Mouse (Mus musculus): ENCODE results near the gene Atad3a.

The Atad3a gene

GRCm38 (mm10) chr4:155736421-155736820, 24.5 kb downstream of the Atad3a start:
- DNase-seq = peak; percentile 58

GRCm38 (mm10) chr4:155735788-155736187, 25.1 kb downstream of the Atad3a start:
- DNase-seq = no peak

- peak; percentile 89 for DNase-seq
Observed at GRCm38 (mm10) chr4:155734951-155735702, 25.8 kb downstream of the Atad3a start.

- DNase-seq = peak; percentile 98
Observed at GRCm38 (mm10) chr4:155734350-155734941, 26.4 kb downstream of the Atad3a start, which contains the start of gene Tmem240. Tmem240 (plus strand) TSS chr4:155734800.

GRCm38 (mm10) chr4:155733267-155733666, 27.6 kb downstream of the Atad3a start:
- peak; percentile 36 for DNase-seq

- DNase-seq = no peak
Observed at GRCm38 (mm10) chr4:155727993-155728392, 32.9 kb downstream of the Atad3a start.

- DNase-seq = peak; percentile 70
Observed at GRCm38 (mm10) chr4:155721668-155722083, 39.2 kb downstream of the Atad3a start.

GRCm38 (mm10) chr4:155710521-155711252, 50.2 kb downstream of the Atad3a start:
- peak; percentile 78 for DNase-seq

- no peak for DNase-seq
Observed at GRCm38 (mm10) chr4:155708988-155709387, 51.9 kb downstream of the Atad3a start.

GRCm38 (mm10) chr4:155708582-155708981, 52.3 kb downstream of the Atad3a start:
- DNase-seq = no peak

GRCm38 (mm10) chr4:155705592-155705929, 55.3 kb downstream of the Atad3a start:
- no peak for DNase-seq

GRCm38 (mm10) chr4:155704721-155705591, 55.9 kb downstream of the Atad3a start, which contains the start of gene Ssu72:
Ssu72 (plus strand) TSS chr4:155704800.
- peak; percentile 94 for DNase-seq

- DNase-seq = no peak
Observed at GRCm38 (mm10) chr4:155703425-155703929, 57.4 kb downstream of the Atad3a start.

GRCm38 (mm10) chr4:155700425-155700824, 60.5 kb downstream of the Atad3a start:
- DNase-seq = no peak

- DNase-seq = peak; percentile 75
Observed at GRCm38 (mm10) chr4:155696261-155697255, 64.3 kb downstream of the Atad3a start.

- DNase-seq = no peak
Observed at GRCm38 (mm10) chr4:155695531-155696062, 65.3 kb downstream of the Atad3a start.

- peak; percentile 87 for DNase-seq
Observed at GRCm38 (mm10) chr4:155694482-155695401, 66.2 kb downstream of the Atad3a start.

- peak; percentile 90 for DNase-seq
Observed at GRCm38 (mm10) chr4:155694111-155694481, 66.8 kb downstream of the Atad3a start, which contains the start of gene Fndc10. Fndc10 (plus strand) TSS chr4:155694342.

- no peak for DNase-seq
Observed at GRCm38 (mm10) chr4:155692421-155692820, 68.5 kb downstream of the Atad3a start.
